Mouse (Mus musculus): Measurements from ENCODE around the gene Slc20a1. TPM values are rescaled to one million over a fixed set of nuclear protein-coding genes. Genes with fewer than 3 reads are reported as not detected.

The Slc20a1 gene
- polyA plus RNA-seq, 1 experiment: 23.3 TPM

- H3K4me3 ChIP-seq (replicated peaks; ENCODE audit: extremely low read depth, low read depth, low read length): no peak overlapping the region
- H3K4me1 ChIP-seq (ENCODE audit: control insufficient read depth, insufficient read depth, low read length): no peaks in the 10 kb centered on the region
- WGBS: 81% methylated on average over 7 of the region's 7 CpGs
- no peak for DNase-seq
- TF ChIP-seq POLR2A (IDR thresholded peaks at IDR 0.05; ENCODE audit: borderline replicate concordance, extremely low read depth, low read depth, low read length) (no peak), CTCF (IDR thresholded peaks at IDR 0.05; ENCODE audit: insufficient read depth, low read length) (no peak)
Observed at GRCm38 (mm10) chr2:129246436-129246835, 47.9 kb downstream of the Slc20a1 start.

- Histone ChIP-seq H3K4me1 (ENCODE audit: control insufficient read depth, insufficient read depth, low read length) (no peaks in the 10 kb centered on the region), H3K4me3 (replicated peaks; ENCODE audit: extremely low read depth, low read depth, low read length) (no peak overlapping the region)
- WGBS: 94% methylated on average over 12 of the region's 12 CpGs
- TF ChIP-seq POLR2A (IDR thresholded peaks at IDR 0.05; ENCODE audit: borderline replicate concordance, extremely low read depth, low read depth, low read length) (no peak), CTCF (IDR thresholded peaks at IDR 0.05; ENCODE audit: insufficient read depth, low read length) (no peak)
- DNase-seq: no peak
Observed at GRCm38 (mm10) chr2:129246924-129247323, 48.4 kb downstream of the Slc20a1 start.

- WGBS: 90% methylated on average over 7 of the region's 7 CpGs
- H3K4me3 ChIP-seq (replicated peaks; ENCODE audit: extremely low read depth, low read depth, low read length): no peak overlapping the region
- no peaks in the 10 kb centered on the region for H3K4me1 ChIP-seq (ENCODE audit: control insufficient read depth, insufficient read depth, low read length)
- TF ChIP-seq CTCF (IDR thresholded peaks at IDR 0.05; ENCODE audit: insufficient read depth, low read length) (no peak), POLR2A (IDR thresholded peaks at IDR 0.05; ENCODE audit: borderline replicate concordance, extremely low read depth, low read depth, low read length) (no peak)
- DNase-seq: no peak
Observed at GRCm38 (mm10) chr2:129247707-129248121, 49.1 kb downstream of the Slc20a1 start.

- no peaks in the 10 kb centered on the region for H3K4me1 ChIP-seq (ENCODE audit: control insufficient read depth, insufficient read depth, low read length)
- TF ChIP-seq CTCF (IDR thresholded peaks at IDR 0.05; ENCODE audit: insufficient read depth, low read length) (no peak), POLR2A (IDR thresholded peaks at IDR 0.05; ENCODE audit: borderline replicate concordance, extremely low read depth, low read depth, low read length) (no peak)
- no peak overlapping the region for H3K4me3 ChIP-seq (replicated peaks; ENCODE audit: extremely low read depth, low read depth, low read length)
- no peak for DNase-seq
- 28% methylated on average over 1 of the region's 1 CpGs for WGBS
Observed at GRCm38 (mm10) chr2:129249321-129249720, 50.8 kb downstream of the Slc20a1 start.

- WGBS: 91% methylated on average over 19 of the region's 19 CpGs
- H3K4me1 ChIP-seq (ENCODE audit: control insufficient read depth, insufficient read depth, low read length): no peaks in the 10 kb centered on the region
- DNase-seq: no peak
- no peak overlapping the region for H3K4me3 ChIP-seq (replicated peaks; ENCODE audit: extremely low read depth, low read depth, low read length)
- TF ChIP-seq POLR2A (IDR thresholded peaks at IDR 0.05; ENCODE audit: borderline replicate concordance, extremely low read depth, low read depth, low read length) (no peak), CTCF (IDR thresholded peaks at IDR 0.05; ENCODE audit: insufficient read depth, low read length) (no peak)
Observed at GRCm38 (mm10) chr2:129252836-129253630, 54.5 kb downstream of the Slc20a1 start.

- DNase-seq: no peak
- TF ChIP-seq POLR2A (IDR thresholded peaks at IDR 0.05; ENCODE audit: borderline replicate concordance, extremely low read depth, low read depth, low read length) (no peak), CTCF (IDR thresholded peaks at IDR 0.05; ENCODE audit: insufficient read depth, low read length) (no peak)
- no peaks in the 10 kb centered on the region for H3K4me1 ChIP-seq (ENCODE audit: control insufficient read depth, insufficient read depth, low read length)
- 81% methylated on average over 2 of the region's 2 CpGs for WGBS
- H3K4me3 ChIP-seq (replicated peaks; ENCODE audit: extremely low read depth, low read depth, low read length): no peak overlapping the region
Observed at GRCm38 (mm10) chr2:129253631-129253970, 55.0 kb downstream of the Slc20a1 start.

- 59% methylated on average over 2 of the region's 2 CpGs for WGBS
- no peaks in the 10 kb centered on the region for H3K4me1 ChIP-seq (ENCODE audit: control insufficient read depth, insufficient read depth, low read length)
- TF ChIP-seq CTCF (IDR thresholded peaks at IDR 0.05; ENCODE audit: insufficient read depth, low read length): no peak
- TF ChIP-seq POLR2A (IDR thresholded peaks at IDR 0.05; ENCODE audit: borderline replicate concordance, extremely low read depth, low read depth, low read length): no peak
- no peak overlapping the region for H3K4me3 ChIP-seq (replicated peaks; ENCODE audit: extremely low read depth, low read depth, low read length)
- DNase-seq: no peak
Observed at GRCm38 (mm10) chr2:129254076-129254475, 55.5 kb downstream of the Slc20a1 start.

GRCm38 (mm10) chr2:129256006-129256405 is 57.4 kb downstream of the Slc20a1 start:
- 81% methylated on average over 4 of the region's 4 CpGs for WGBS
- no peaks in the 10 kb centered on the region for H3K4me1 ChIP-seq (ENCODE audit: control insufficient read depth, insufficient read depth, low read length)
- DNase-seq: no peak
- H3K4me3 ChIP-seq (replicated peaks; ENCODE audit: extremely low read depth, low read depth, low read length): no peak overlapping the region
- TF ChIP-seq CTCF (IDR thresholded peaks at IDR 0.05; ENCODE audit: insufficient read depth, low read length) (no peak), POLR2A (IDR thresholded peaks at IDR 0.05; ENCODE audit: borderline replicate concordance, extremely low read depth, low read depth, low read length) (no peak)

- H3K4me3 ChIP-seq (replicated peaks; ENCODE audit: extremely low read depth, low read depth, low read length): no peak overlapping the region
- WGBS: 69% methylated on average over 3 of the region's 3 CpGs
- DNase-seq: no peak
- no peaks in the 10 kb centered on the region for H3K4me1 ChIP-seq (ENCODE audit: control insufficient read depth, insufficient read depth, low read length)
- TF ChIP-seq POLR2A (IDR thresholded peaks at IDR 0.05; ENCODE audit: borderline replicate concordance, extremely low read depth, low read depth, low read length) (no peak), CTCF (IDR thresholded peaks at IDR 0.05; ENCODE audit: insufficient read depth, low read length) (no peak)
Observed at GRCm38 (mm10) chr2:129258056-129258455, 59.5 kb downstream of the Slc20a1 start.

Measured in lung, adult 2 months (tissue).